Mouse (Mus musculus) hematopoietic stem cell, adult 5-6 weeks (primary cell): Measurements from ENCODE around the gene Naaladl2. TPM values are rescaled to one million over a fixed set of nuclear protein-coding genes. Genes with fewer than 3 reads are reported as not detected.

ENCODE experiments used
- ATAC-seq, 2 experiments: fragments of 125-278 bp in 1 of 2; replicated peaks in 1 of 2; 2 replicates each; pipeline ENCODE4 v1.8.0; 2016 to 2017; ENCODE audit warnings: inconsistent platforms in 2 of 2, mild to moderate bottlenecking in 2 of 2, moderate number of reproducible peaks in 2 of 2, low read depth in 1 of 2, moderate TSS enrichment in 1 of 2; ENCODE audit not compliant: low FRiP score in 2 of 2, poor library complexity in 2 of 2, severe bottlenecking in 2 of 2, insufficient read depth in 1 of 2, low TSS enrichment in 1 of 2
- total RNA-seq: library from RNA; stranded (forward); fragments of 172-1452, 232-1000 nt; gene quantifications from 2 replicates; pipeline ENCODE4 v1.2.3, GENCODE M21; 2017

Gene Naaladl2
- total RNA-seq, 1 experiment from 2014 or later, result 0.15 TPM

- ATAC-seq, result no peak
Observed at GRCm38 (mm10) chr3:24553701-24554100, 590.4 kb downstream of the Naaladl2 start.

GRCm38 (mm10) chr3:24552631-24553030 lies 591.4 kb downstream of the Naaladl2 start:
- no peak for ATAC-seq

DNA sequence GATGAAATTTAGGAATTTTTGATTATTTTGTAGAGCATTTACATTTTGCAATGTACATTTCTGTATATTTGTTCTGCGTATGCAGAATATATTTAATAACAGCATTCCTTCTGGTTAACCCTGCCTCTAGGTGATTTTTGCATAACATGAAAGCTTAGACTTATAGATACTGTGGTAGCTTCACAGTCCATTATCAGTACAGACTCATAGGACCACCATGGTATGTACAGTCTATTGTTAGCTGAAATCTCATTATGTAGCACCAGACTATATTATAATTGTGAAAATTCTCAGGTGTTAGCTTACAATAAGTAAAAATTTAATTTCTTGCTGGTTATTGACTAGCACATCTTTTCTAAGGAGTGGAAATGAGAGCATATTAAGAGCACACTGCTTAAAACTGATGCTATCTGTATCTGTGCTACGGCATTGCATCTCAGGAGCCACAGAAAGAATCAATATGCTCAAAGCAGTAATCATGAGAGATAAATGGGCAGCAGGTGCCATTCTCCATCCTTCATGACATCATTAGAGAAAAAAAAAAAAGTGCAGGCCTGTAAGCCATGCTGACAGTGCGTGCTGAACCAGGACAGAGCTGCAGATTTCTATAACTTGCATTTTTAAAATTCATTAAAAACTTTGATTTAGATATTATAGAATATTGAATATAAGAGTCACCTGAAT lies 610.1 kb downstream of the Naaladl2 start:
- no peak for ATAC-seq

- ATAC-seq, result no peak
Observed at GRCm38 (mm10) chr3:24514918-24515317, 629.1 kb downstream of the Naaladl2 start.

DNA sequence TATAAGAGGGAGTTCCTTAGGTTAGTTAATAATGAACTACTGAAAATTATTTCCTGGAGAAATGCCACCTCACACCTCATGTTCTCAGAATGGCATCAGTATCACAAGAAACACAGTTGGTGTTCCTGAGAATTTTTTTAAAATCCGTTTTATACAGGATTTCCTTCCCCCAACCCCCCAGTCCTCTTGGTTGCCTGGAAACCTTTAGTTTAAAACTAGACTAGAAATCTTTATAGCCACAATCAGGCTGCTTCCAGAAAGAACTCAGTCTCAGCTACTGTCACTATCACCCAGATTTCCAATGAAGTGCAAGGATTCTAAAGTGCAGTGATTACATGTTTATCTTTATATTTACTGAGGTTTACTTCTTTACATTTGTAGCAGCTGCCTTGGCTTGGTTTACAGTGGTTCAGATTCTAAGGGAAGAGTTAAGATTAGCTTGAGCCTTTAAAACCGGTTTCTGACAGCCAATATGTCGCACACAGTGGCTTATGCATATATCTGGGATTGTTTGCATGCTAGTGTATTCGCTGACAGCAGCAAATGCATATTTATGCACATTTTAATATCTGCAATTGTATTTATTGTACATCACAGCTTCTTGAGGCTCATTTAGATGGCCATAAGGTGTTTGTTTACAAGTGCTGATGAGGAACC lies 657.5 kb downstream of the Naaladl2 start:
- ATAC-seq, result no peak

DNA sequence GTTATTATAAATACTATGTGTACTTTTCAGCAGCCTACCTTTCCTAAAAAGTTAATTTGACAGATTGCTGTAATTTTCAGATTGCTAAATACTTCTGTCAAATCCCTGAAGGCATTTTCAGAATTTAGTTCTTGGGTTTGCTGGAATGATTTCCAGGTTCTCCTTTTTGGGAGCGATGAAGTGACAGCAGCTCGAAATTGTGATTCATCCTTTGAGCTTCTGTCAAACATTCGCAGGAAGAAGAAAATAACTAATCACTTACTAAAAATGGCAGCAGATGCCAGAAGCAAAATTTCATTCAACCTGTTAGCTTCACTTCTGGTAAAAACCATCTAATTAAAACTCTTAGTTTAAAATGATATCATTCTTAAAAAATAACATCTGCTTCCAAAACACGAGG lies 680.1 kb downstream of the Naaladl2 start:
- no peak for ATAC-seq

DNA sequence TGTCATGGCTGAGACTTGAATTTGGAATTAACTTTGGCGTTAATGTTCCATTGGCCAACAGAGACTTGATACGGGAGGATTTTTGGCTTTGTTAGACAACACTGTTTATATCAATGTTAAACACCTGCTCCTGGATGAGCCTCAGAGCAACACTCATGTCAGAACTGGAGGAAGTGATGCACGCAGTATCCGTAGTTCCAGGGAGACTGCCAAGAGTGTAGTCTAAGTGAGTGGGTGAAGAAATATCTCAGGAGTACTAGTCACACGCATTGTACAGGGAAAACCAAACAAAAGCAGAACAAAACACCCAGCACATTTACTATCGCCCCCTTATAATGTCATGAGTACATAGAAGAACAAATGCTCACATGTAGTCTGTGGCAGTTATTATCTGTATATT lies 703.4 kb downstream of the Naaladl2 start:
- ATAC-seq, result no peak

- no peak for ATAC-seq
Observed at GRCm38 (mm10) chr3:24432761-24433160, 711.3 kb downstream of the Naaladl2 start.

GRCm38 (mm10) chr3:24391737-24392136 lies 752.3 kb downstream of the Naaladl2 start:
- no peak for ATAC-seq

GRCm38 (mm10) chr3:24391311-24391710 lies 752.8 kb downstream of the Naaladl2 start:
- no peak for ATAC-seq

GRCm38 (mm10) chr3:24355010-24355409 lies 789.1 kb downstream of the Naaladl2 start:
- no peak for ATAC-seq

DNA sequence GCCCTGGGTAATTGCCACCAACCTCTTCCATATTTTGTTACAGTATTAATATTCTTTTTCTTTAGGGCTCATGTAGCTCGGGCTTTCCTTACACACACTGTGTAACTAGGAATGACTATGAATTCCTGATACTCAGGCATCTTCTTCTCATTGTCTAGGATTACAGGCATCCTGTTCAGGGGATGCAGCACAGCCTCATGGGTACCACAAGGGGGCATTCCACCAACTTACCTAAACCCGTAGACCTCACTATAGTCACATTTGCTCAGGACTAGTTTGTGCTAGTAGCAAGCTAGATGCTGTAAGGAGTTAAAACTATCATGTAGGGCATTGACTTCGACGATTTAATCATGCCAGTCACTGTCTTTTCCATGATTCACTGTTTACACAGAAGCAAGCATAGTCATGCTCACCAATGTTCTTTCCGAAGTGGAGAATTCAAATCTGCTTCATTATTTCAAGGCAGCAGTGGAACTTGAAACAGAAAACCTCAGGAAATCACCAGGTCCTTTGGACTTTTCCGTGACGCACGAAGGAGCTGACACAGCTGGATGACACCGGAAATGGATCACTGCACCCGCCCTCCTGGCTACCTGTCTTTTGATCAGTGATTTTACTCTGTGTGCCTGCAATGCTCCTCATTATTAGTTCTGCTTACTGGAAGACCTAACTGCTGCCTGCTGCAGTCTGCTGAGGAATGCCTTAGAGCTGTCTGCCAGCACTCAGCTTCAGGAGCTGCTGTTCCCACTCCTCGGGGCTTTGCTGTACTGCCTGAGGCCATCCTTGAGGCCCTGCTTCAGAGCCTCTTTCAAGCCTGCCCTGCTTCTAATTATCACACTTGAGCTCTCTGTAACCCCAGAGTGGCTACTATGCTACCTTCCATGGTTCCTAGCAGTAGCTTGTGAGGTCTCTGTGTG lies 822.3 kb downstream of the Naaladl2 start:
- no peak for ATAC-seq

DNA sequence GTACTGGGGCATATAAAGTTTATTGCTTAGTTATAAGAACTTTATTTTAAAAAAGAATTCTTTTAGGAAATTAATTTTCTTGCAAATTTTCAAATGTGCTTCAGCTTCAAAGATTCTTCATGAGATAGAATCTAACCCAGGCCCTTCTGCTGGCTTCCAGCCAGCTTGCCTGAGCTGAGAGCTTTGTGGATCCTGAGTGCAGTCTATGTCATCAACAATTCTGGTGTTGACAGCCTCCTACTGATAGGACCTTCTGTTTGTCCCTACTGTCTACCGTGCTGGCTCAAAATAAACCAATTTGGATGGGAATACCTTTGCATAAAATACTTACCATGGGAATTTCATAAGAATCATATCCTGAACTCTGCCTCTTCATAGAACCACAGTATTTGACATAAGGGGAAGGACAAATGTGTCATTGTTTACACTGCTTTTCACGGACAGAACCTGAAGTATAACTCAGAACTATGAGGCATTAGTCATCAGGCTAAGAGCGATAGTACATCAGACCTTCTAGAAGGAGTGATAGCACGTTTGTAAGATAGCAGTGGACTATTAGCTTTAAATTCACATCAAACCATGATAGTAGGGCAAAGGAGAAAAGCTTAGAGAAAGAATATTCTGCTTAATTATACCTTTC lies 829.3 kb downstream of the Naaladl2 start:
- no peak for ATAC-seq

GRCm38 (mm10) chr3:24225418-24225817 lies 918.6 kb downstream of the Naaladl2 start:
- ATAC-seq, result no peak

GRCm38 (mm10) chr3:24217476-24217875 lies 926.6 kb downstream of the Naaladl2 start:
- no peak for ATAC-seq

DNA sequence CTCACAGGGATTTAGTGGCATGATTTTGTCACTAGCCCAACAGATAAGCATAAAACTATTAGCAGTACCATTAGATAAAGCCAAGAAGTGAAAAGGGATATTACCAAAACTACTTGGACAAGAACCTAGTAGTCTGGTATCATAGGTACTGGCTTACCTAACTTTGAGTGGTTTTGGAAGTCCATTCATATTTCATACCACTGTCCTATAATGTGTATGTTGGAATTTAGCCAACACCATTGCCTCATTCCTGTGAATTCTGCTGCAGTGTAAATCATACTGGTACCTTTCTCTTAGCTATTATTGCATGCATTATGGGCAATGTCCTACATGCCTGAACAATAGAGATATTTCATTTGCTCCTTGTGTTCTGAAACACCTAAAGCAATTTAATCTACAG lies 977.5 kb downstream of the Naaladl2 start:
- no peak for ATAC-seq

DNA sequence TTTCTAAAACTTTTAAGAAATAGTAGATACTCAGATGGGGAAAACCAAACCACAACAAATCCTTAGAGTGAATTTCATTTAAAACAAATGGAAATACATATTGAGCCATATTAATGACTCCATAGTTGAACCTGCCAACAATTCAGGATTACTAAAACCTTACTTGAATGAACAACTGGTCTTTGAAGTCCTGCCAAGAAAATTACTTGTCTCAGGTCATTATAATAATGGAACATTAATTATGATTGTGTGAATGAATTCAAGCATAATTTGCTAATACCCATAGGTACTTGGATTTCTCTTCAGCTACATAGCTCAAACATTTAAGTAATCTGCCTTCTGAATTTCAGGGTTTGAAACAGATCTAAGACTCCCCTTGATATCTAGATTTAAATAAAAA lies 980.1 kb downstream of the Naaladl2 start:
- no peak for ATAC-seq
